Mouse (Mus musculus): Measurements from ENCODE around the gene Il7r.
"Not testable (repeated sequence)": the region's sequence is repeated elsewhere in the genome, so short reads cannot be mapped to it uniquely, and the experiment has no call there.

Il7r gene

DNA sequence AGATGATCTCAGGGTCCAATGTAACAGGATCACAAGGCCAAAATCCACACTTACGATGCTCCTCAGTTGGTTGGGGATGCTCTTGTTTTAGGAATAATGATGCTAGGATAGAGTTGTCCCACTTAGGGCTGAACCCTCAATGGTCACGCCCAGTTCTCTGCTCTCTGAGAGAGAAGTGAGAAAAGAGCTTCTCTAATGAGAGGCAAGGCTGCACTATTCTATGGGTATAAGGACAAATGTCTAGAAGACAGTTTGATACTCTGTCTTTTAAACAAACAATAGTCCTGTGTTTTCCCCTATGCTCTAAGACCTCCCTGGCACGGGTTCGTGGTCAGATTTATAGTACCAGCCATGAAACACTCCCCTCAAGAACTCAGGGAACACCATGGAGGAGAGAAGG, at the start of gene Il7r:
Il7r (minus strand) TSS at position 101 of the 400 bp plus-strand sequence.
- no peak for DNase-seq

DNA sequence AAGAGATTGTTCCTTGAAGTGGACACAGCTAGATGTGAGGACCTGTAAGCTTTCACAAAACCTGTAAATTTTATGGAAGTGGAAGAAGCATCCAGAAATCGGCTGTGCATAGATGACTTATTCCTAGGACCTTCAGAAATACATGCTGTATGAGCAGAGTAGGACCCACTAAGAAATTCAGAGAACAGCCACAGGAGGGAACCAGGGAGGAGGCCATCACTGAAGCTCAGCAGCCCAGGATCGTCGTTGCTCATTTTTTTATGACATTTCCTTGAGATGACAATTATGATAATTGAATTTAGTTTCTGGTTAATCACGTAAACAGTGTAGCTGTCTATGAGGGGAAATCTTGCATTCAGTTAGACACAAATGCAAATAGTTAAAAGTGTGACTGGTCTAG, 47.3 kb upstream of the Il7r start:
- DNase-seq = no peak

DNA sequence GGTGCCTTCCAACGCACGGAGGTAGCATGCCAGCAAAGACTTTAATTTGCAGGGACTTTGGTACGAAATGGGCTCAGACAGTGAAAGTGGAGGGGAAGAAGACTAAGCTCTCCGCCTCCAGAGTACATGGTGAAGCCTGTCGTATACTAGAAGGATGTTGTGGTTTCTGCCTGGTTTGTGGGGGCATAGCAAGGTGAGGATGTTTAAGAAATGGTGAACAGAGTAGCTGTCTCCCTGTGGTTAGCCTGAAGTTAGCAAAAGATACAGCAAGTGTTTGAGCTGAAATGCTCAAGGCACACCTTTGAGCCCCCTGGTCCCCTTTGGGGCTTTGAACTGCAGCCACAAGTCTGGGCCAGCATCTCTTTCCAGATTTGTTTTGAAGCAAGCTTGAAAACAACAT, 44.8 kb upstream of the Il7r start:
- DNase-seq = no peak

DNA sequence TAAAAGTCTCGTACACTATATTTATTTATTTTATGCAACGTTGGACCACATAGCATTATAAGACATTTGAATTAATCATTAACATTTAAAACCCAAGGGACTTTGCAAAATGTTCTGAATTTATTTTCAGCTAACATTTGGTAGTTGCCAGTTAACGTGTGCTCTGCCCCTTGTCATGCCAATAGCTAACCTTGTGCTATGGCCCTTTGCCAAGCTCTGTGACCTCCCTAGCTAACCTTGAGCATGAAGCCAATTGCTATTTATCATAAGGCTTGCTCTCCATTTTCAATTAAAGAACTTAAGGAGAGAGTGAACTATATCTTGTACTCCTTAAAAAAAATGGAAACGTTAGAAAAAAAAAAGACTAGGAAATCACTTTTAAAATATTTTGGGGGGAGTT, 43.4 kb upstream of the Il7r start:
- peak; percentile 62 for DNase-seq

DNA sequence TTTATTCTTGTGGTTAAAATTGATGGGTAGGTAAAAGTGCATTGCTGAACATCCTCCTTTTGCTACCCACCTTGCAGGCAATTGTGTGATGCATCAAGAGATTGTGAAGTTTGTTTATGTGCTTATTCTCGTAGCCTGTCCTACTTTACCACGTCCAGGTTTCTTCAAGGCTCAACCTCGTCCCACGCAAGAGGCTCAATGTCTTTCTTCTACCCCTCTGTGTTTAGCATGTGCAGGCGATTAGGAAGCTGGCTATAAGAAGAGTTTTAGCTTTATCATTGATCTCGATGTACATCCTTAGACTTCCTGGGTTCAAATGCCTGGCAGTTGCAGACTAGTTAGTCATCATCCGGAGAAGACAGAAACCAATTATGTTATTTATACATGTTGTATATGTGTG, 42.7 kb upstream of the Il7r start:
- no peak for DNase-seq

DNA sequence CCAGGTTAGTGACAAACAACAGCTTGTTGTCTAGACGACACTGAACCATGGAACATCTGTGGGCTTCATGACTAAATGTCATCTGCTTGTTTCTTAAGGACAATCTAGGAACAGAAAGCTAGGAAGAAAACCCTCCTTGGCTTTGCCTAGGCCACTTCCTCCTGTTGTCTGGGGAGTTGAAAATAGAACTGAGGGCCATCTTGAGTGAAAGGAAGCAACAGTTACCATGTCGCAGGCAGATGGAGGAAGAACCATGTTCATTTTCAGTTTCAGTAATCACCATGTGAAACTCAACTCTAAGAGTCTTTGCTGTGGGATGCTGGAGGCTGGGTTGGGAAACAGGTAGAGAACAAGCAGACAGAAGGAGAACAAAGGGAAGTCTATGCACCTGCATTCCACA, 41.9 kb upstream of the Il7r start:
- no peak for DNase-seq

DNA sequence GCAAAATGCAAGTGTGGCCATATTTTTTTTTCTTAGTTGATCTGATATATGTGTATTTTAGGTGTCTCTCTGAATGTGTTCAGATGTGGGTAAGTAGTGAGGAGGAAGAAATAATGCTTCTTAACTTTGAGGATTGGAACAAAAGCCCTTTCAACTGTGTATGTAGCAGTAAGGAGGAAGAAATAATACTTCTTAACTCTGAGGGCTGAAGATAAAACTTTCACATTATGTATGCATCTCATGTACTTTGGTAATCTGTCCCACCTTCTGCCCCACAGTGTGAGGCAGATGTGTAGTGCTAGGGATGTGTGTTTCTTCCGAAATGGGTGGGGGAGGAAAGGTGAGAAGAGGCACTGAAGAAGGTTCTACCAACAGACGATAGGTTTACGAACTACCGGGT, 37.3 kb upstream of the Il7r start:
- DNase-seq = no peak

DNA sequence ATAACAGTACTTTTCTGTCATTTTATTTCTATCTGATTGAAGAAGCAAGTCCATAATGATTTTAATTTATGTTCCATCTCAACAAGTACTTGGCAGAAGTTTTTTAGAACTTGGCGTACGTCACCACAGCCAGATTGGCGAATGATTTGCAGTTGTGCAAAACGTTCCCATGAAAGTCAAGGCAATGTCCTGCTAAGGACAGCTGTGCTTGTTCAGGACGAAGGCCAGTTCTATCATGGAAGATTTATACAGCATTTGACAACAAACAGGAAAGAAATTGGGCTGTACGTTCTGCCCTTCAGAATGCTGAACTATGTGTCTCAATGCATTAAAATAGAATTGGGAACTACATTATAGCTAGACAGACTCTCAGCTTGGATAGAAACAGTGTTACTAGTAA, 35.4 kb upstream of the Il7r start:
- no peak for DNase-seq

DNA sequence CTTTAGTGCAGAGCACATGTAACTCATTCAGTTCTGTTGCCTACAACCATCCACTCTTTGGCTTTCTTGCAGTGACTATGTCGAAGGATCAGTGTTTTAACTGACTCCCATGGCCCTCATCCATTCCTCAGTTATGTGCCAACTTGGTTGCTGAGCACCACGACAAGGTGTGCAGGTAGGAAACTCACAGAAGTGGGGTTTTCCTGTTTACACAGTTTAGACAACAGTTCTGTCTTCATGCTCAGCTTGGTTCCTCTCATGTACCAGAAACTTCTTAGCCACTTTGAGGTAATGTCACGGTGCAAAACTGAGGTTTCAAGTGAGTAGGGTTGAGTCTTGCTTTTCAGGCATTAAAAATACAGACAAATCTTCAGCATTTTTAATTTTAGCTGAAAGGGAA, 34.2 kb upstream of the Il7r start:
- no peak for DNase-seq

DNA sequence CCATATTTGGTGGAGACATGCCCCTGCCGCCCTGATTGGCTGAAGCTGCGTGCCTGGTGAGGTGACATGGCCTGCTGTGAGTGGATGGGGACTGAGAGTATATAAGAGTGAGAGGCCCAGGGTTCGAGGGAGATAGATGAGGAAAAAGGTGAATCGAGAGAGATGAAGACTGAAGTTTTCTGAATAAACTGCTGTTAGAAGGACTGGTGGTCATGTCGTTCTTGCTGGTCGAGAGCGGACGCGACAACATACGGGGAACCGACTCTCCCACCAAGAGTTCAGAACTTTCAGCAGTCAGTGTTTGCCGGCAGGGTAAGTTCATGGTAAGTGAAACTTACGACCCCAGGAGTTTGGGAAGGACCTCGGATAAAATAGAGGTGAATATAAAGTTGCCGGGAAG, 27.3 kb upstream of the Il7r start:
- not testable (repeated sequence) for DNase-seq

DNA sequence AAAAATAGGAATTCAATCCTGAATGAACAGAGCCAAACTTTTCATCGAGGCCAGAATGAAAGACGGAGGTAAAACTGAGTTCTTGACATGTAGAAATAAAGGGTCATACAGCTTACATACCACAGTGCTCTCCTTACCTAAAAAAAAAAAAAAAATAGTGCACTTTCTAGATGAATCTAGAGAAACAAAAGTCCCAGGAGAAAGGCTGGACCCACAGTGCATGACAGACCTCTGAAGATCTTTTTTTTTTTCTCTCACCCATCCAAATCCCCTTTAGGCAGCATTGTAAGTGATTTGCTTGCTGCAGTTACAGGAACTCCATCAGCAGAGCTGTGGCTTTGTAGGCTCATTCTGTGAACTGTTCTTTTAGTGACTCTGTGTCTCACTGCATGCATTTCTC, 19.0 kb upstream of the Il7r start:
- no peak for DNase-seq

DNA sequence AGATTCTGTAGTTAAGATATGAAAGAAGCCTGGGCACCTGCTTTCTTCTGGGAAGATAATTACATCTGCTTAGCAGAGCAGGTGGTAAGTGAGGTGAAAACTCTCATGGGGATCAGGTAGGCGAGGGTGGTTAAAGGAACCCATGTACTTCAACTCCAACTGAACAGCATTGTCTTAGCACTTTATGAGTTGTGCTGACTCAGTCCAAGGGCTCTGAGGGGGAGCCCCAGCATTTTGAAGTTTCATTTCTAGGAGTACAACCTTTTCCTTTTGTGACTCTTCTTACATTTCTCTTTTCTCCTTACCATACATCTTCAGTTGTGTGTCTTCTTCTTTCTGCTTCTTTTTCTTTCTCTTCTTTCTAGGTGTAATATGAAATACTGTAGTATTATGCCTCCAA, 5.2 kb upstream of the Il7r start:
- DNase-seq = no peak

DNA sequence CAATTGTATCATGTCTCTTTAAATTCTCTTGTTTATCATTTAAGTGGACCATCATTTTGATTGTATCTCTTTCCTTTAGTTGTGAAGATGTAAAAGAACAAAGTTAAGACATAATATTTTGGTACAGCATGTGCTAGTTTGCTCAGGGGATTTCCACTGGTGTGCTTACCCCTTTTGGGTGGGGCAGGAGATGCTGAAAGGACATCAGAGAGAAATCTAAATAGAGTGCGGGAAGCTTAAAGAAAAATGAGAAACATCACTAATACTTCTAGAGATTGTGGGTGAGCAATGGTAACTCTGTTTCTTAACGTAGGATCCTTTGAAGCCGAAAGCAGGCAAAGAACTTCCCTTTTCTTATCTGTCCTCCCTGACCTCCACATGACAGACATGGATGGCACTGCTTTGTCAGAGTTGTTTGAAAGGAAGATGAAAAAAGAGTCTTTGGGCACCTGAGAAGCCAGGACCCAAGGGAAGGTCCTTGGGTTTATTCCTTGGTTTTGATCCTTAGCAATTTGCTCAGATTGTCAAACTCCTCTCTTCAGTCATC, 3.5 kb upstream of the Il7r start:
- no peak for DNase-seq

DNA sequence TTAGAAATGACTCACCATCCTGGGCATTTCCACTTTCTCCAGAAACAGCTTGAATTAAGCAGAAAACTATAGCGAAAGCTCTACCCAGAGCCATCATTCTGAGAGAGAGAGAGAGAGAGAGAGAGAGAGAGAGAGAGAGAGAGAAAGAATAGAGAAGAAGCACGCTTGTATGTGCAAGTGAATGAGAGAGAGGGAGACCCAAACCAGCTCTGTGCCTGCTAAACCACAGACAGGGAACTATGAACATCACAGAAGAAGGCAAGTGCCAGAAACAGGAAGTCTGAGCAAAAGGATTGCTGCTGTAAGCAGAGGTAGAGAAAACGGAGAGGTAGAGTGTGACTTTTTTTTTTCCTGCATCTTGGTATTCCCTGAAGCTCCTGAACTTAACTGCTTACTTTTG, 330 bp downstream of the Il7r start:
- DNase-seq = no peak

DNA sequence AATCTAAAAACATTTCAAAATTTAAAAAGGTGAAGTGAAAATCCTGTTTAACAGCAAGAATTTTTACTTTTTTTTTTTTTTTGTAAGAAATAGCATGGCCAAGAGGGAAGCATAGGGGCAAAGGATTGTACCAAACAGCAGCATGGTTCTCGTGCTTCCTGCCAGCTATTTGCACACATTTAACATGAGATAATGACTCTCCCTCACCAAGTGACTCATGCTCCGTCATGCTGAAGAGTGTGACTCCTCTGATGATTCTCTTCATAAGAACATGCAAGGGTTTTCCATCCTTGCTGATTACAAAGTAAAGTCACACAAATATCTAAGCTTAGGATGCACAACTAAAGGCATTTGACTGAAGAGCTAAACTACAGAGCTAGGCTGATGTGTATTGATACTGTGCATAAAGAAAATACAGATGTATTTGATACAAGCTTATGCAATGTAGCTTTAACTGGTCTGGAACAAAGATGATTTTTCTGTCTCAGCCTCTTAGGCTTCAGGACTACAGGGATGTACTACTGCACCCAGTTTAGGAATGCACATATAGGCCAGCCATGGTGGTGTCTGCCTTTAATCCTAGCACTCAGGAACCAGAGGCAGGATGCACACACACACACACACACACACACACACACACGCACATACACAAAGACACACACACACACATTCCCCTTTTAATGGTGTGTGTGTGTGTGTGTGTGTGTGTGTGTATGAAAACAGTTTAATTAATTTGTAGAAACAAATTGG, 1.6 kb downstream of the Il7r start:
- no peak for DNase-seq

DNA sequence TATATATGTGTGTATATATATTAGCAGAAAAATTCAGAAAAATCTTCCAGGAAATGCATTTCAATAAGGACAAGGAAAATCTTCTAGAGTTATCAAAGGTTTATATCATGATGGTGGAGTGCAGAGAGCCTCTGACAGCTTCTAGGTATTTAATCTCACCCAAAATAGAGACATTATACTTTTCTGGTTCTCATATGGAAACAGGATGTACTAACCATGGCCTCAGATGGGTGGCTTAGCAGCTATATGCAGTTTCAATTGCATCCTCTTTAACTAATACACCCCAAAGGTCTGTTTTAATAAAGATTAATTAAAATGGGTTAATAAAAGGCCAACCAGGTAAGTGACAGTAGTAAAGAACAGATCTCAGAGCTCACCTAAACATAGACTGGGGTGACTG, 3.6 kb downstream of the Il7r start:
- DNase-seq = no peak

DNA sequence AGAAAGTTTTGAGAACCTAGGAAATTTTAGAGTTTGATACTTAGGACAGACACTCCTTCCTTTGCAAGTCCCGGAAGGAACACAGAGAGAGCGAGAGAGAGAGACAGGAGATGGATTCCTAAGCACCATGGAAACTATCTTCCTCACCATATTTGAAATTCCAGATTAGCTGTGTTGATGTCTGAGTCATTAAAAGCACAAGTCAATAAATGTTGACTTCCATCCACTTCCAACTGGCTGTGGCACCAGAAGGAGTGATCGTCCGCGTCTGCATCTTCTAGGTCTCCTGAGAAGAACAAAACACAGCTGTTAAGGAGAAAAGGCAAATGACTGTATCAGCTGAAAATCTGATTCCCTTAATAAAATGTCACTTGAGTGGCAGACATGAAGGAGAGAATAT, 5.1 kb downstream of the Il7r start:
- no peak for DNase-seq

DNA sequence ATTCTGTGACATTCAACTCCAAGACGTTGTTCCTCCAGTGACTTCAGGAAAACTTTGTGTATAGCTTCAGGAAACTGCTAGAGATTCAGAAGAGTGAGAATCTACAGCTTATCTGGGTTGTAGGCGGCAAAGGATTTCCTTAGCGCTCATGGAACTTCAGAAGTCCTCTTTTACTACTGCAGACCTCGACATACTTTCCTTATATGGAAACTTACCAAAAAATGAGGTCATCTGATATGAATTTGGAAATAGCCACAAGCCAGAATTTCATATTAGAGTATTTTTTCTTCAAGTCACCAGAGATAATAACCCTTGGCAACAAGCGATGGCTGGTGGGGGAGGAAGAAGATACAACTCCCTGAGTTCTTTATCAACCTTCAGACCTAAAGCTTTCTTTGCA, 6.0 kb downstream of the Il7r start:
- DNase-seq = no peak

DNA sequence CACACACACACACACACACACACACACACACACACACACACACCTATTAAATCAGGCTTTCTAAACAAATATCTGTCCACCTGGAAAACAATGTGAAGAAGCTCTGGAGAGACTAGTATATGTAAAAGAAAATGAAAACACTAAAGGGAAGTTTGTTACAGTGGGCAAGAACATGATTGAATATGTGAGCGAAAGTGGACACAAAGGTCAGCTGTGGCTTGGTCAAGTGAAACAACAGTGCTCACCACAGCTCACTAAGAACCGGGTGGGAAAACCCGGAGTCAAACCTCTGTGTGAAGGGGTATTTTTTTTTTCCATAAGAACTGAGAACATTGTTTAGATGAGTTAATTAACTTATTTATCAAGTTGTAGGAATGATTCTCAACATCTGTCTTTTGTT, 6.9 kb downstream of the Il7r start:
- DNase-seq = no peak

DNA sequence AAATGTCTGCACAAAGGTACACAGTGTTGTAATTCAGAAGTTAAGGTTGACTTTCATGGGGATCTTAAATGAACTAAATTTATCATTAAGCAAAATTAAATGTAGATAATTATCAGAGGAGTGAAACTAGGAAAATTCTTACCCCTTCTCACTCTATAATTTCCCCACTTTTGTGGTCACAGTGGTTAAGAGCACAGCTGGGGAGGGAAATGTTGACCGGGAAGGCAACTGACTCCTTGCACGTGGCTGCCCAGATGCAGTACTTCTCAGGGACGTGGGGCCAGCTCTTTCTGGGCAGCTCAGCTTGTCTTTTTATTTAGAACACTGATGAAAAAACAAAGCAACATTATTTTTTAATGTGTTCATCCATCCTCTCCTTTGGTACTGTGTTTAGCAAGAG, 37.9 kb downstream of the Il7r start:
- no peak for DNase-seq

DNA sequence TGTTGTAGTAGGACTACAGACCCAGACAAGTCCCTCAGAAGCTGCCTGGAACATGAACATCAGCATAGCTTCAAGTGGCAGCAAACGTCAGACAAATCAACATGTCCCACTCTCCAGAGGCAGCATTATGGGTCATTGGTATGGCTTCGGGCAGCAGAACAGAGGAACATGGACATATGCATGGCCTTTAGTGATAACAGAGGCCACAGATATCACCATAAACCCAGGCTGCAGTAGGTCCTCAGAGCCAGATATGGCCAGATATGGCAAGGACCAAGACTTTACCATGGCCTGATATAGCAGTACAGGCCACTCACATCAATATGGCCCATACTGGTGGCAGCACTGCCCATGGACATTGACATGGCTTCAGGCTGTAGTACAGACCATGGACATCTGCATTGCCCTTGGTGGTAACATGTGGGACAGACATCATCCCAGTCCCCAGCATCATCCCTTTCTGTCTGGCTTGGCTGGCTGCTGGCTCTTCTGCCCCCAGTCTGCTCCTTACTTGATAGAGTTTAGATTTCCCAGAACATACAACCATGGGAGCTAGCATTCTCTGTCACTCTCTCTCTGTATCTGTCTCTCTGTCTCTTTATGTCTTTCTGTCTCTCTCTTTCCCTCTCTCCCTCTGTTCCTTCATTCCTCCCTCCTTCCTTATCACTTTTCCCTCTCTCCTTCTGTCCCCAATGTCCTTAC, 40.4 kb downstream of the Il7r start:
- no peak for DNase-seq

DNA sequence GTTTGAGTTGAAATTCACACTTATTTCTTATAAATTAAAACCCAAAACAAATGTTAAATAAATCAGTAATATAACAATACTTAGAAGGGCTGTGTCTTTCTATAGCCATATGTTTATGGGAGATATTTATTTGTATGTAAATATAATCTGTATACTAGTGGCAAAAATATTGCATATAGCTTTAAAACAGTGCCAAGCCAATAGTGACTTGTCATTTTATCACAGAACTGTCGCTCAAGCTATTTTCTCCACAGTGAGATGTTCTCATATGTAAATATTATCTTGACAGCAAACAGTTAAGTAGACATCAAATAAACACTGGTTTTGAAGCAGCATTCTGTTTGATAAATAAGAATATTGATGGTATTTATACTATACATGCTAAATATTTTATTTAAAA, 56.8 kb downstream of the Il7r start:
- no peak for DNase-seq

DNA sequence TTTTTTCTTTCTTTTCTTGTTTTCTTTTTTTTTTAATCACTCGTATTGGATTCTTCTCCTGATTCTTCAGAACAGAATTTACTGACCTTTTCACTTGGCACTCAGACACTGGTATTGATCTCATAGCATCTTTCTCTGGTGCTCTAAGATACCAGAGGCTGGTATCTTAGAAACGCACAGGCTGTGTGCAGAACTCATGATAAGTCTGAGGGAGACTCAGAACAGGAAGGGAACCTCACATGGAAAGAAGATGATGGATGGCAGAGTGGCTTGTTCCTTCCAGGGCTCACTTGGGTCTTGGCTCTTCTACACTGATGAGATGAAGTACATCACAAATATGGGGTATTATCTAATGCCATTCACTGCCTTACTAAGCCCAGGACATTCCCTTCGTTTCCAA, 57.4 kb downstream of the Il7r start:
- no peak for DNase-seq

DNA sequence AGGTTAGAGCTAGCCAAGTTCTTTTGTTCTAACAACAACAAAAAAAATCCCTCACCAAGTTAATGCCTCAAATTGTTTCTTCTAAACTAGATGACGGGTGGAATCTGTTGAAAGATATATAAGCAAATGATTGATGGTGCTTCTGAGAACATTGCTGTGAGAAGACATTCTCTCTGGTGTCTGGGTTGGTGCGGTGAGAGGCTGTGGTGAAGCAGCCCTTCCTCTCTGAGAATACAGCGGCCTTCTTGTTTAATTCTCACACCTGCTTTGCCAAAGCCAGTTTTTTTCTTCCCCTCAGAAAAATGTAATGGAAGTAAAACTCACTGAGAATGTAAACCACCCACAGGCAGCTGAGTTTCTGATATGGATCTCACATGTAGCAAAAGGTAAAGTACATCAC, 57.8 kb downstream of the Il7r start:
- no peak for DNase-seq

All from kidney, adult 11 months (tissue).